Mouse (Mus musculus) stomach, postnatal 0 days (tissue): ENCODE measurements at regions not wholly inside any gene's neighbourhood (a gene's known extent, or its start where the extent isn't known, plus 50 kb on each side); places are given as distances from the start of the nearest gene placed in this dataset.

Source experiments
- CTCF ChIP-seq: IDR thresholded peaks from 2 replicates; pipeline ENCODE4 v1.5.1; 2016; ENCODE audit warnings: antibody characterized with exemption, low read depth, mild to moderate bottlenecking, moderate library complexity
- EP300 ChIP-seq: optimal IDR thresholded peaks from 2 replicates; pipeline ENCODE3; 2016; ENCODE audit warnings: antibody characterized with exemption

DNA sequence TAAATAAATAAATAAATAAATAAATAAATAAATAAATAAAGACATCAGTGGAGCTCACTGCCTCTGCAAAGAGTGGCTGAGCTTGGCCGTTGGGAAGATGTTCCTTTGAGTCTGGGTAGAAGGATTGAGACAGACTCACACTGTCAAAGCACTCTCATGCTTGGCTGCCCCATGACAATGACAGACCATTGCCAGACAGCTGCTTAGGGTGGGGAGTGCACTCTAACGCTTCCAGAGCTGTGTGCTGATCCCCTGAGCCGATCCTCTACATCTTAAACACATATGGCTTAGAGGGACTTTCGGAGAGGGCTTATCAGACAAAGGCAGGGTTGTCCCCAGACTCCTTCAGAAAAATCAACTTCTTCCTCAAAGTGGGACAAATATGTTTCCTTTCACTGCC, 100.0 kb upstream of the Oxgr1 start:
- TF ChIP-seq CTCF (no peak), EP300 (no peak)
